ENCODE assay signal across 18 mouse cellular contexts in the genomic region with DNA sequence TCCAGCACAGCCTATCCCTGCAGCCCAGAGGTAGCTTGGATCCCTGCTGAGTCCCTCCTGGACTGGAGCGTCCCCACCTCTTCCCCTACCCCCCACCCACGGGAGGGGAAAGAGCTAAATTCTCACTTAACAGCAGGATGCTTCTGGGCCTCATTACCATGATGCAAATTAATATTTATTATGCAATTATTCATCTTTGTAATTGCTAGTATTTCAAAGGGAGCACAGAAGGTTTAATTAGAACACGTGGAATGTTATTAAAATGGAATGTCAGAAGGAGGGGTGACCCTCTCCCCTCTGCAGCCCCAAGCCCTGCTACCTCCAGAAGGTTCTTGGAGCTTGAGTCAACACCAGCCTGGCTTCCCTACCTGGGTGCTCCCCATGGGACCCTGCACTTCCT. TPM values are rescaled to one million over a fixed set of nuclear protein-coding genes. Genes with fewer than 3 reads are reported as not detected.
DNase-seq lines count a peak whose midpoint lies in the region; ATAC-seq and TF ChIP-seq lines count a peak whose summit lies in the region.
"Had no signal": no experiment of that assay in that cellular context is flagged by ENCODE, and none has a peak within 500 bp of the region (broad histone marks: within the 10 kb centered on the region; RNA-seq: fewer than 3 reads in every experiment).

No protein-coding gene starts in this region.

- H3K4me3 ChIP-seq in forebrain, embryonic 15.5 days, result no peak overlapping the region
- no peak overlapping the region for H3K4me3 ChIP-seq in forebrain, embryonic 11.5 days (ENCODE audit: low read depth, low read length)
- H3K4me3 ChIP-seq in midbrain, embryonic 14.5 days (replicated peaks; ENCODE audit: low read depth, low read length), result no peak overlapping the region
- H3K4me3 ChIP-seq in midbrain, embryonic 11.5 days (ENCODE audit: low read depth, low read length), result no peak overlapping the region
- H3K4me3 ChIP-seq: embryonic facial prominence, embryonic 12.5 days; heart, embryonic 13.5 days; hindbrain, embryonic 12.5 days had no signal

- peaks cover 7% of the 10 kb centered on the region; the same call in 1 of the 2 replicates for H3K27me3 ChIP-seq in forebrain, embryonic 15.5 days
- H3K27me3 ChIP-seq in forebrain, embryonic 11.5 days (ENCODE audit: control insufficient read depth, insufficient read depth, low read length), result no peaks in the 10 kb centered on the region; the same call in 1 of the 2 replicates
- H3K27me3 ChIP-seq in midbrain, embryonic 14.5 days (ENCODE audit: control insufficient read depth, insufficient read depth, low read length), result peaks cover 4% of the 10 kb centered on the region; the same call in 1 of the 2 replicates
- H3K27me3 ChIP-seq in midbrain, embryonic 11.5 days (ENCODE audit: control insufficient read depth, insufficient read depth, low read length), result peaks cover 3% of the 10 kb centered on the region; the same call in 1 of the 2 replicates

- peaks cover 39% of the 10 kb centered on the region for H3K4me1 ChIP-seq in forebrain, embryonic 15.5 days
- H3K4me1 ChIP-seq in forebrain, embryonic 11.5 days (replicated peaks; ENCODE audit: control insufficient read depth, insufficient read depth, low read length), result peaks cover 14% of the 10 kb centered on the region
- H3K4me1 ChIP-seq in midbrain, embryonic 14.5 days (ENCODE audit: control insufficient read depth, insufficient read depth, low read length), result peaks cover 24% of the 10 kb centered on the region
- H3K4me1 ChIP-seq in midbrain, embryonic 11.5 days (ENCODE audit: control insufficient read depth, insufficient read depth, low read length), result peaks cover 10% of the 10 kb centered on the region

- H3K4me2 ChIP-seq in forebrain, embryonic 15.5 days (replicated peaks), result no peak overlapping the region
- no peak overlapping the region for H3K4me2 ChIP-seq in forebrain, embryonic 11.5 days (ENCODE audit: low read depth, low read length, severe bottlenecking)
- no peak overlapping the region for H3K4me2 ChIP-seq in midbrain, embryonic 14.5 days (ENCODE audit: low read length)
- H3K4me2 ChIP-seq in midbrain, embryonic 11.5 days, result no peak overlapping the region
- H3K4me2 ChIP-seq: embryonic facial prominence, embryonic 12.5 days; heart, embryonic 13.5 days; hindbrain, embryonic 12.5 days had no signal

- H3K9ac ChIP-seq in forebrain, embryonic 15.5 days (replicated peaks), result no peak overlapping the region
- no peak overlapping the region for H3K9ac ChIP-seq in forebrain, embryonic 11.5 days (ENCODE audit: low read length)
- H3K9ac ChIP-seq in midbrain, embryonic 14.5 days (replicated peaks; ENCODE audit: low read length), result no peak overlapping the region
- H3K9ac ChIP-seq in midbrain, embryonic 11.5 days (ENCODE audit: low read length), result no peak overlapping the region
- H3K9ac ChIP-seq: embryonic facial prominence, embryonic 12.5 days; heart, embryonic 13.5 days; hindbrain, embryonic 12.5 days had no signal

- H3K27ac ChIP-seq in forebrain, embryonic 15.5 days (replicated peaks), result 0 out of 2 replicates have a peak overlapping the region, but pooled peaks have one; percentile 41
- no peak overlapping the region for H3K27ac ChIP-seq in forebrain, embryonic 11.5 days (ENCODE audit: low read depth, low read length)
- peak overlapping the region; percentile 26; the same call in 1 of the 2 replicates for H3K27ac ChIP-seq in midbrain, embryonic 14.5 days (replicated peaks; ENCODE audit: low read depth, low read length)
- no peak overlapping the region for H3K27ac ChIP-seq in midbrain, embryonic 11.5 days (ENCODE audit: low read depth, low read length)
- H3K27ac ChIP-seq: embryonic facial prominence, embryonic 12.5 days; heart, embryonic 13.5 days; hindbrain, embryonic 12.5 days had no signal

- TF ChIP-seq POLR2A in brain, embryonic 14.5 days (IDR thresholded peaks at IDR 0.05; ENCODE audit: borderline replicate concordance, extremely low read depth, insufficient read depth, insufficient read length, poor library complexity, severe bottlenecking), result no peak

- WGBS in forebrain, embryonic 15.5 days, result 21% methylated on average over 3 of the region's 3 CpGs
- 70% methylated on average over 3 of the region's 3 CpGs for WGBS in forebrain, embryonic 11.5 days
- WGBS in midbrain, embryonic 14.5 days, result 51% methylated on average over 3 of the region's 3 CpGs
- 73% methylated on average over 3 of the region's 3 CpGs for WGBS in midbrain, embryonic 11.5 days

- TF ChIP-seq CTCF in brain, embryonic 14.5 days (IDR thresholded peaks at IDR 0.05; ENCODE audit: borderline replicate concordance, extremely low read depth, insufficient read depth, insufficient read length), result no peak

- no peak for DNase-seq in forebrain, embryonic 11.5 days (ENCODE audit: low spot score)
- no peak for DNase-seq in midbrain, embryonic 14.5 days
- no peak for DNase-seq in midbrain, embryonic 11.5 days (ENCODE audit: low spot score, missing footprints)
- peak; percentile 53 for DNase-seq in brain, embryonic 14.5 days (ENCODE audit: low read depth)
- DNase-seq in cerebellum, postnatal 25 days, result no peak
- DNase-seq: adrenal gland, adult 2 months; adrenal gland, postnatal 36 days; cerebellum, adult 11 months; cerebellum, adult 8-10 months; cerebellum, postnatal 14 days; gastrocnemius, postnatal 36 days; heart, adult 11 months; heart, postnatal 36 days; kidney, adult 11 months had no signal

- no peaks in the 10 kb centered on the region for H3K9me3 ChIP-seq in forebrain, embryonic 15.5 days
- no peaks in the 10 kb centered on the region for H3K9me3 ChIP-seq in forebrain, embryonic 11.5 days (ENCODE audit: control insufficient read depth, low read length)
- H3K9me3 ChIP-seq in midbrain, embryonic 14.5 days (ENCODE audit: control insufficient read depth, low read length), result no peaks in the 10 kb centered on the region
- no peaks in the 10 kb centered on the region; the same call in 1 of the 2 replicates for H3K9me3 ChIP-seq in midbrain, embryonic 11.5 days (ENCODE audit: control insufficient read depth, low read length)
- H3K9me3 ChIP-seq: embryonic facial prominence, embryonic 12.5 days; heart, embryonic 13.5 days; hindbrain, embryonic 12.5 days had no signal

- no peaks in the 10 kb centered on the region for H3K36me3 ChIP-seq in forebrain, embryonic 15.5 days
- no peaks in the 10 kb centered on the region for H3K36me3 ChIP-seq in forebrain, embryonic 11.5 days (ENCODE audit: control insufficient read depth, insufficient read depth, low read length)
- H3K36me3 ChIP-seq in midbrain, embryonic 14.5 days (ENCODE audit: control insufficient read depth, insufficient read depth, low read length), result no peaks in the 10 kb centered on the region
- H3K36me3 ChIP-seq in midbrain, embryonic 11.5 days (ENCODE audit: control insufficient read depth, insufficient read depth, low read length), result no peaks in the 10 kb centered on the region
- H3K36me3 ChIP-seq: embryonic facial prominence, embryonic 12.5 days; heart, embryonic 13.5 days; hindbrain, embryonic 12.5 days had no signal

- no peak for ATAC-seq in forebrain, embryonic 15.5 days (replicated peaks)
- no peak for ATAC-seq in forebrain, embryonic 11.5 days (replicated peaks; ENCODE audit: low FRiP score)
- no peak for ATAC-seq in midbrain, embryonic 14.5 days (ENCODE audit: low FRiP score, low TSS enrichment)
- ATAC-seq in midbrain, embryonic 11.5 days (ENCODE audit: low FRiP score), result no peak

RNA-seq across cellular contexts. Expression of a gene that starts 49.4 kb away (rescaled TPM):
- 11.5 and 11.8 TPM in 2 replicates for polyA plus RNA-seq in forebrain, embryonic 15.5 days (2015; fragmentation: Nextera tagmentation; extraction: Ambion mirVana)
- polyA plus RNA-seq in forebrain, embryonic 11.5 days (2014; fragmentation: Nextera tagmentation; extraction: Ambion mirVana), result 10.0 and 12.3 TPM in 2 replicates
- polyA plus RNA-seq in midbrain, embryonic 14.5 days (2014; fragmentation: Nextera tagmentation; extraction: Ambion mirVana), result 19.5 and 19.9 TPM in 2 replicates
- 7.3 and 10.9 TPM in 2 replicates for polyA plus RNA-seq in midbrain, embryonic 11.5 days (2014; fragmentation: Nextera tagmentation; extraction: Ambion mirVana)
- polyA plus RNA-seq in brain, embryonic 14.5 days (2012; rRNA removed), result 14.2 and 20.9 TPM in 2 replicates

Comparison
In these comparisons a context has a peak if more than half of its experiments do, and no peak if none do; other contexts are left out.
1. H3K27ac ChIP-seq: peak in forebrain, embryonic 15.5 days (single experiment) and midbrain, embryonic 14.5 days (single experiment); none in forebrain, embryonic 11.5 days (single experiment) and midbrain, embryonic 11.5 days (single experiment).